Mouse (Mus musculus): ENCODE measurements around the gene Wdr6. TPM values are rescaled to one million over a fixed set of nuclear protein-coding genes. Genes with fewer than 3 reads are reported as not detected.

The Wdr6 gene
- polyA plus RNA-seq, 1 experiment = 14.6 TPM

- Histone ChIP-seq H3K4me3 (ENCODE audit: insufficient read depth, low read depth, low read length) (peak overlapping the region; percentile 74), H3K4me1 (ENCODE audit: control insufficient read depth, insufficient read depth, insufficient read length, low read length) (peaks cover 8% of the 10 kb centered on the region), H3K27ac (replicated peaks; ENCODE audit: low read depth, low read length) (peak overlapping the region; percentile 49; the same call in 1 of the 2 replicates)
Observed at GRCm38 (mm10) chr9:108579344-108579690, 778 bp upstream of the Wdr6 start.

GRCm38 (mm10) chr9:108577934-108578544 is 500 bp downstream of the Wdr6 start:
- peaks cover 8% of the 10 kb centered on the region for H3K4me1 ChIP-seq (ENCODE audit: control insufficient read depth, insufficient read depth, insufficient read length, low read length)
- peak overlapping the region; percentile 44; the same call in 1 of the 2 replicates for H3K27ac ChIP-seq (replicated peaks; ENCODE audit: low read depth, low read length)
- H3K4me3 ChIP-seq (ENCODE audit: insufficient read depth, low read depth, low read length) = peak overlapping the region; percentile 74

GRCm38 (mm10) chr9:108577025-108577424 is 1.5 kb downstream of the Wdr6 start:
- Histone ChIP-seq H3K4me3 (ENCODE audit: insufficient read depth, low read depth, low read length) (no peak overlapping the region), H3K4me1 (ENCODE audit: control insufficient read depth, insufficient read depth, insufficient read length, low read length) (peaks cover 8% of the 10 kb centered on the region), H3K27ac (replicated peaks; ENCODE audit: low read depth, low read length) (no peak overlapping the region)

GRCm38 (mm10) chr9:108575321-108576297 is 2.9 kb downstream of the Wdr6 start:
- Histone ChIP-seq H3K4me3 (ENCODE audit: insufficient read depth, low read depth, low read length) (no peak overlapping the region), H3K4me1 (ENCODE audit: control insufficient read depth, insufficient read depth, insufficient read length, low read length) (peaks cover 8% of the 10 kb centered on the region), H3K27ac (replicated peaks; ENCODE audit: low read depth, low read length) (no peak overlapping the region)

- H3K4me3 ChIP-seq (ENCODE audit: insufficient read depth, low read depth, low read length) = no peak overlapping the region
- peaks cover 8% of the 10 kb centered on the region for H3K4me1 ChIP-seq (ENCODE audit: control insufficient read depth, insufficient read depth, insufficient read length, low read length)
- H3K27ac ChIP-seq (replicated peaks; ENCODE audit: low read depth, low read length) = no peak overlapping the region
Observed at GRCm38 (mm10) chr9:108574921-108575320, 3.6 kb downstream of the Wdr6 start.

GRCm38 (mm10) chr9:108573774-108574690 is 4.5 kb downstream of the Wdr6 start:
- H3K4me3 ChIP-seq (ENCODE audit: insufficient read depth, low read depth, low read length) = no peak overlapping the region
- H3K4me1 ChIP-seq (ENCODE audit: control insufficient read depth, insufficient read depth, insufficient read length, low read length) = peaks cover 8% of the 10 kb centered on the region; the same call in 1 of the 2 replicates
- no peak overlapping the region for H3K27ac ChIP-seq (replicated peaks; ENCODE audit: low read depth, low read length)

- no peak overlapping the region for H3K27ac ChIP-seq (replicated peaks; ENCODE audit: low read depth, low read length)
- peaks cover 13% of the 10 kb centered on the region for H3K4me1 ChIP-seq (ENCODE audit: control insufficient read depth, insufficient read depth, insufficient read length, low read length)
Observed at GRCm38 (mm10) chr9:108572321-108572720, 6.2 kb downstream of the Wdr6 start.

GRCm38 (mm10) chr9:108571401-108571973 is 7.1 kb downstream of the Wdr6 start:
- Histone ChIP-seq H3K4me1 (ENCODE audit: control insufficient read depth, insufficient read depth, insufficient read length, low read length) (peaks cover 13% of the 10 kb centered on the region), H3K27ac (replicated peaks; ENCODE audit: low read depth, low read length) (no peak overlapping the region), H3K4me3 (ENCODE audit: insufficient read depth, low read depth, low read length) (no peak overlapping the region)

More at GRCm38 (mm10) chr9:108572321-108572720, 6.2 kb downstream of the Wdr6 start:
- no peak overlapping the region for H3K4me3 ChIP-seq (ENCODE audit: insufficient read depth, low read depth, low read length)

- Histone ChIP-seq H3K4me3 (ENCODE audit: insufficient read depth, low read depth, low read length) (peak overlapping the region; percentile 72), H3K4me1 (ENCODE audit: control insufficient read depth, insufficient read depth, insufficient read length, low read length) (peaks cover 13% of the 10 kb centered on the region), H3K27ac (replicated peaks; ENCODE audit: low read depth, low read length) (no peak overlapping the region)
Observed at GRCm38 (mm10) chr9:108570207-108570896, 8.2 kb downstream of the Wdr6 start.

- Histone ChIP-seq H3K4me3 (ENCODE audit: insufficient read depth, low read depth, low read length) (peak within 1 kb of the TSS; percentile 79), H3K27ac (replicated peaks; ENCODE audit: low read depth, low read length) (peak within 1 kb of the TSS; percentile 71; the same call in 1 of the 2 replicates), H3K4me1 (ENCODE audit: control insufficient read depth, insufficient read depth, insufficient read length, low read length) (peaks cover 13% of the 10 kb centered on the region)
Observed at GRCm38 (mm10) chr9:108569381-108570206, 8.9 kb downstream of the Wdr6 start, which contains the start of gene Dalrd3. Gene Dalrd3 (plus strand): TSS chr9:108569886.

- peaks cover 13% of the 10 kb centered on the region for H3K4me1 ChIP-seq (ENCODE audit: control insufficient read depth, insufficient read depth, insufficient read length, low read length)
- peak overlapping the region; percentile 71 for H3K27ac ChIP-seq (replicated peaks; ENCODE audit: low read depth, low read length)
- H3K4me3 ChIP-seq (ENCODE audit: insufficient read depth, low read depth, low read length) = peak overlapping the region; percentile 79
Observed at GRCm38 (mm10) chr9:108568511-108568921, 10.0 kb downstream of the Wdr6 start.

GRCm38 (mm10) chr9:108567931-108568419 is 10.6 kb downstream of the Wdr6 start:
- H3K27ac ChIP-seq (replicated peaks; ENCODE audit: low read depth, low read length) = peak overlapping the region; percentile 71
- H3K4me3 ChIP-seq (ENCODE audit: insufficient read depth, low read depth, low read length) = peak overlapping the region; percentile 79
- peaks cover 13% of the 10 kb centered on the region for H3K4me1 ChIP-seq (ENCODE audit: control insufficient read depth, insufficient read depth, insufficient read length, low read length)

Measured in brown adipose tissue, adult 24 weeks (tissue).